Mouse (Mus musculus): ENCODE measurements at regions not wholly inside any gene's neighbourhood (a gene's known extent, or its start where the extent isn't known, plus 50 kb on each side); places are given as distances from the start of the nearest gene placed in this dataset.
"Not testable (repeated sequence)": the region's sequence is repeated elsewhere in the genome, so short reads cannot be mapped to it uniquely, and the experiment has no call there.

- Histone ChIP-seq H3K27me3 (replicated peaks; ENCODE audit: control insufficient read depth, insufficient read depth, low read length) (no peaks in the 10 kb centered on the region), H3K4me1 (replicated peaks; ENCODE audit: control insufficient read depth, insufficient read depth, low read length) (no peaks in the 10 kb centered on the region), H3K4me3 (replicated peaks; ENCODE audit: low read length) (no peak overlapping the region), H3K36me3 (ENCODE audit: control insufficient read depth, insufficient read depth) (no peaks in the 10 kb centered on the region), H3K9me3 (ENCODE audit: control insufficient read depth, low read length) (no peaks in the 10 kb centered on the region), H3K4me2 (ENCODE audit: low read length) (no peak overlapping the region), H3K27ac (ENCODE audit: low read length) (no peak overlapping the region), H3K9ac (replicated peaks; ENCODE audit: low read depth, low read length) (no peak overlapping the region)
- no peak for ATAC-seq
- 92% methylated on average over 4 of the region's 4 CpGs for WGBS
These were observed 50.6 kb upstream of the Ppp1r12a start for GRCm38 (mm10) chr10:108111398-108111797.

DNA sequence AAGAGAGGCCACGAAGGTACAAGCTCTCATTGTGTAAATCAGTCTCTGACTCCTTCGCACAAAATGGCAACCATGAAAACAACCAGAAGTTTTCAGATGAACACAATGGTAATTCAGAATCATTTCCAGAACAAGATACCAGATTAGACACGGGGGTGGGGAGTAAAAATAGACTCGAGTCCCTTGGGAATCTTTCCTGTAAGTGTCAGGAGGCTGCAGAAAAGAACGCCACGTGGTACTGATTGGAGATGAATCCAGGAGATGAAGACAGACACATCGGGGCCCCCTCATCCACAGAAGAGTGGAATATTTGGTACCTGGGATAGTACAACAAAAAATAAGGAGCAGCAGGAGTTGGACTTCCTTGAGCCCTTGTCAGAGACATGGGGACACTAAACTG lies 51.1 kb upstream of the Ppp1r12a start:
- WGBS = 78% methylated on average over 7 of the region's 7 CpGs
- no peak for ATAC-seq
- Histone ChIP-seq H3K9me3 (ENCODE audit: control insufficient read depth, low read length) (no peaks in the 10 kb centered on the region), H3K36me3 (ENCODE audit: control insufficient read depth, insufficient read depth) (no peaks in the 10 kb centered on the region), H3K27ac (ENCODE audit: low read length) (no peak overlapping the region), H3K27me3 (replicated peaks; ENCODE audit: control insufficient read depth, insufficient read depth, low read length) (no peaks in the 10 kb centered on the region), H3K9ac (replicated peaks; ENCODE audit: low read depth, low read length) (no peak overlapping the region), H3K4me2 (ENCODE audit: low read length) (no peak overlapping the region), H3K4me1 (replicated peaks; ENCODE audit: control insufficient read depth, insufficient read depth, low read length) (no peaks in the 10 kb centered on the region), H3K4me3 (replicated peaks; ENCODE audit: low read length) (no peak overlapping the region)

- Histone ChIP-seq H3K27me3 (replicated peaks; ENCODE audit: control insufficient read depth, insufficient read depth, low read length) (no peaks in the 10 kb centered on the region), H3K36me3 (ENCODE audit: control insufficient read depth, insufficient read depth) (no peaks in the 10 kb centered on the region), H3K4me2 (ENCODE audit: low read length) (no peak overlapping the region), H3K9ac (replicated peaks; ENCODE audit: low read depth, low read length) (no peak overlapping the region), H3K9me3 (ENCODE audit: control insufficient read depth, low read length) (no peaks in the 10 kb centered on the region), H3K4me1 (replicated peaks; ENCODE audit: control insufficient read depth, insufficient read depth, low read length) (no peaks in the 10 kb centered on the region), H3K4me3 (replicated peaks; ENCODE audit: low read length) (no peak overlapping the region), H3K27ac (ENCODE audit: low read length) (no peak overlapping the region)
- no peak for ATAC-seq
These were observed 51.8 kb upstream of the Ppp1r12a start for GRCm38 (mm10) chr10:108110197-108110596.

- not testable (repeated sequence) for H3K9ac ChIP-seq (replicated peaks; ENCODE audit: low read depth, low read length); H3K27me3 ChIP-seq (replicated peaks; ENCODE audit: control insufficient read depth, insufficient read depth, low read length); H3K4me1 ChIP-seq (replicated peaks; ENCODE audit: control insufficient read depth, insufficient read depth, low read length); ATAC-seq; H3K36me3 ChIP-seq (ENCODE audit: control insufficient read depth, insufficient read depth); H3K27ac ChIP-seq (ENCODE audit: low read length); H3K9me3 ChIP-seq (ENCODE audit: control insufficient read depth, low read length); H3K4me2 ChIP-seq (ENCODE audit: low read length); H3K4me3 ChIP-seq (replicated peaks; ENCODE audit: low read length)
- 91% methylated on average over 4 of the region's 4 CpGs for WGBS
These were observed 53.5 kb upstream of the Ppp1r12a start for GRCm38 (mm10) chr10:108108500-108108899.

- no peaks in the 10 kb centered on the region for H3K27me3 ChIP-seq (replicated peaks; ENCODE audit: control insufficient read depth, insufficient read depth, low read length)
- WGBS = 77% methylated on average over 7 of the region's 7 CpGs
- no peak overlapping the region for H3K27ac ChIP-seq (ENCODE audit: low read length)
- H3K4me1 ChIP-seq (replicated peaks; ENCODE audit: control insufficient read depth, insufficient read depth, low read length) = no peaks in the 10 kb centered on the region
- no peaks in the 10 kb centered on the region for H3K36me3 ChIP-seq (ENCODE audit: control insufficient read depth, insufficient read depth)
- no peak overlapping the region for H3K4me3 ChIP-seq (replicated peaks; ENCODE audit: low read length)
- no peaks in the 10 kb centered on the region for H3K9me3 ChIP-seq (ENCODE audit: control insufficient read depth, low read length)
- no peak overlapping the region for H3K4me2 ChIP-seq (ENCODE audit: low read length)
- ATAC-seq = no peak
- no peak overlapping the region for H3K9ac ChIP-seq (replicated peaks; ENCODE audit: low read depth, low read length)
These were observed 60.5 kb upstream of the Ppp1r12a start for GRCm38 (mm10) chr10:108101521-108101920.

- H3K9me3 ChIP-seq (ENCODE audit: control insufficient read depth, low read length) = no peaks in the 10 kb centered on the region
- H3K4me3 ChIP-seq (replicated peaks; ENCODE audit: low read length) = no peak overlapping the region
- no peak overlapping the region for H3K9ac ChIP-seq (replicated peaks; ENCODE audit: low read depth, low read length)
- H3K36me3 ChIP-seq (ENCODE audit: control insufficient read depth, insufficient read depth) = no peaks in the 10 kb centered on the region
- H3K4me1 ChIP-seq (replicated peaks; ENCODE audit: control insufficient read depth, insufficient read depth, low read length) = peaks cover 6% of the 10 kb centered on the region; the same call in 1 of the 2 replicates
- ATAC-seq = no peak
- H3K4me2 ChIP-seq (ENCODE audit: low read length) = no peak overlapping the region
- H3K27me3 ChIP-seq (replicated peaks; ENCODE audit: control insufficient read depth, insufficient read depth, low read length) = no peaks in the 10 kb centered on the region
- WGBS = 70% methylated on average over 2 of the region's 2 CpGs
- H3K27ac ChIP-seq (ENCODE audit: low read length) = no peak overlapping the region
These were observed 69.0 kb upstream of the Ppp1r12a start for GRCm38 (mm10) chr10:108093043-108093442.

GRCm38 (mm10) chr10:108089375-108089981 lies 72.5 kb upstream of the Ppp1r12a start:
- Histone ChIP-seq H3K4me2 (ENCODE audit: low read length) (no peak overlapping the region), H3K4me1 (replicated peaks; ENCODE audit: control insufficient read depth, insufficient read depth, low read length) (peaks cover 6% of the 10 kb centered on the region; the same call in 1 of the 2 replicates)
- 33% methylated on average over 8 of the region's 8 CpGs for WGBS

GRCm38 (mm10) chr10:108088883-108089282 lies 73.1 kb upstream of the Ppp1r12a start:
- WGBS = 65% methylated on average over 8 of the region's 8 CpGs
- Histone ChIP-seq H3K27ac (ENCODE audit: low read length) (no peak overlapping the region; the same call in 1 of the 2 replicates), H3K4me3 (replicated peaks; ENCODE audit: low read length) (no peak overlapping the region), H3K9ac (replicated peaks; ENCODE audit: low read depth, low read length) (no peak overlapping the region), H3K36me3 (ENCODE audit: control insufficient read depth, insufficient read depth) (no peaks in the 10 kb centered on the region), H3K27me3 (replicated peaks; ENCODE audit: control insufficient read depth, insufficient read depth, low read length) (no peaks in the 10 kb centered on the region), H3K4me2 (ENCODE audit: low read length) (no peak overlapping the region), H3K9me3 (ENCODE audit: control insufficient read depth, low read length) (no peaks in the 10 kb centered on the region), H3K4me1 (replicated peaks; ENCODE audit: control insufficient read depth, insufficient read depth, low read length) (peaks cover 6% of the 10 kb centered on the region; the same call in 1 of the 2 replicates)
- no peak for ATAC-seq

More at GRCm38 (mm10) chr10:108089375-108089981, 72.5 kb upstream of the Ppp1r12a start:
- H3K4me3 ChIP-seq (replicated peaks; ENCODE audit: low read length) = no peak overlapping the region
- ATAC-seq = no peak
- no peaks in the 10 kb centered on the region for H3K36me3 ChIP-seq (ENCODE audit: control insufficient read depth, insufficient read depth)
- no peaks in the 10 kb centered on the region for H3K27me3 ChIP-seq (replicated peaks; ENCODE audit: control insufficient read depth, insufficient read depth, low read length)
- no peaks in the 10 kb centered on the region for H3K9me3 ChIP-seq (ENCODE audit: control insufficient read depth, low read length)
- H3K9ac ChIP-seq (replicated peaks; ENCODE audit: low read depth, low read length) = no peak overlapping the region
- no peak overlapping the region for H3K27ac ChIP-seq (ENCODE audit: low read length)

DNA sequence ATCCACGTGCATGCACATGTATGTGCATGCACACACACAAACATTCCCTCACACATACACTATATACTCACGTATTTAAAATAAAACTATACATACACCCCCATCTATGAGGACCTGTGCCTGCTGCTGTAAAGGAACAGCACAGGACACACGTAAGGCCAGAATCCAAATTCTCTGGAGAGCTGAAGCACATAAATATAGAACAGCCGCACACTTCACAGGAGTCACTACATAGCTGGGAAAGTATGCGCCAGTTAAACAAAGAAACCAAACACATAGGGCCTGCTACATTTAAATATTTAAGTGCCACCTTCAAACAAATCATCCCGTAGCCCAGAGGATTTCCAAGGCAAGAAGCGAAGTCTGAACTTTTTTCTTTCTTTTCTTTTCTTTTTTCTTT lies 73.8 kb upstream of the Ppp1r12a start:
- 58% methylated on average over 7 of the region's 7 CpGs for WGBS
- no peaks in the 10 kb centered on the region for H3K36me3 ChIP-seq (ENCODE audit: control insufficient read depth, insufficient read depth)
- H3K9me3 ChIP-seq (ENCODE audit: control insufficient read depth, low read length) = no peaks in the 10 kb centered on the region
- no peak overlapping the region for H3K9ac ChIP-seq (replicated peaks; ENCODE audit: low read depth, low read length)
- no peak overlapping the region for H3K4me3 ChIP-seq (replicated peaks; ENCODE audit: low read length)
- no peak overlapping the region for H3K4me2 ChIP-seq (ENCODE audit: low read length)
- ATAC-seq = no peak
- no peaks in the 10 kb centered on the region for H3K27me3 ChIP-seq (replicated peaks; ENCODE audit: control insufficient read depth, insufficient read depth, low read length)
- no peak overlapping the region for H3K27ac ChIP-seq (ENCODE audit: low read length)
- peaks cover 6% of the 10 kb centered on the region; the same call in 1 of the 2 replicates for H3K4me1 ChIP-seq (replicated peaks; ENCODE audit: control insufficient read depth, insufficient read depth, low read length)

- no peak overlapping the region for H3K4me3 ChIP-seq (replicated peaks; ENCODE audit: low read length)
- no peaks in the 10 kb centered on the region for H3K27me3 ChIP-seq (replicated peaks; ENCODE audit: control insufficient read depth, insufficient read depth, low read length)
- no peaks in the 10 kb centered on the region for H3K4me1 ChIP-seq (replicated peaks; ENCODE audit: control insufficient read depth, insufficient read depth, low read length)
- ATAC-seq = no peak
- H3K9ac ChIP-seq (replicated peaks; ENCODE audit: low read depth, low read length) = no peak overlapping the region
- no peak overlapping the region for H3K27ac ChIP-seq (ENCODE audit: low read length)
- no peaks in the 10 kb centered on the region for H3K9me3 ChIP-seq (ENCODE audit: control insufficient read depth, low read length)
- no peak overlapping the region for H3K4me2 ChIP-seq (ENCODE audit: low read length)
- no peaks in the 10 kb centered on the region for H3K36me3 ChIP-seq (ENCODE audit: control insufficient read depth, insufficient read depth)
These were observed 78.8 kb upstream of the Ppp1r12a start for GRCm38 (mm10) chr10:108083220-108083619.
